Mouse (Mus musculus): ENCODE measurements around the gene Paqr7. TPM values are rescaled to one million over a fixed set of nuclear protein-coding genes. Genes with fewer than 3 reads are reported as not detected.

The Paqr7 gene
- polyA plus RNA-seq (2012; rRNA removed) = 29.4 and 36.2 TPM in 2 replicates

DNA sequence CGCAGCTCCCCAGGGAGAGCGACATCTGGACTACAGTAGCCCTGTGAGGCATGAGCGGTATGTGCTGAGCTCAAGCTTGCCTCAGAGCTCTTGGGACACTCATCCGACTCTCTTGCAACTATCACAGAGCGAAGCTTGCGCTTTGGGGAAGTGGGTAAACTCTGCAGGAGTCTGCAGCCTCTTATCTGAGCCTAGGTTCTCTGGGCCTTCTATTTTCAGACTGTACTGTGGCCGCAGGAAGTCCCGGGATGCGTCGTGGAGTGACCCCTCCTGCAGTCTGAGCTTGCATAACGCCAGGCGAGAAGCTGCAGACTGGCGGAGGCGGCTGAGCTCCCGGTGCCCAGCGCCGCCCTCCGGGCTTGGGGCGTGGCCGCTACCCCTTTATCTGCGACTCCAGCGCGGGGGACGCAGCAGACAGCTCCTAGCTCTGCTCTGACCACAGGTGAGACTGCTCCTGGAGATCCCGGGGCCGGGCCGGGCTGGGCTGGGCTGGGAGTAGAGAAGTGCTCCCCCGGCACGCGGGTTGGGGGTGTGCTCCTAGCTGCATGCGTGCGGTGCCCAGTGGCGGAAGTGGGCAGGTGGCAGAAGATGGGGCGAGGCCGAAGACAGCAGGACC lies at the start of gene Paqr7:
Gene Paqr7, plus strand, starts transcription at position 103 of the 616 bp plus-strand sequence.
- Histone ChIP-seq H3K4me3 (ENCODE audit: extremely low read depth, insufficient read depth, insufficient read length) (peak within 1 kb of the TSS; percentile 62), H3K4me1 (ENCODE audit: control insufficient read depth, insufficient read depth, insufficient read length) (peaks cover 17% of the 10 kb centered on the region; the same call in 1 of the 2 replicates), H3K27ac (ENCODE audit: insufficient read depth, low read length) (peak within 1 kb of the TSS; percentile 84), H3K27me3 (ENCODE audit: control insufficient read depth, insufficient read depth, low read length) (no peaks in the 10 kb centered on the region), H3K36me3 (ENCODE audit: control insufficient read depth, insufficient read depth, low read length) (no peaks in the 10 kb centered on the region)
- TF ChIP-seq POLR2A (IDR thresholded peaks at IDR 0.05; ENCODE audit: low read depth, low read length) = no peak; the same call in 1 of the 2 replicates
- TF ChIP-seq CTCF (IDR thresholded peaks at IDR 0.05; ENCODE audit: extremely low read depth, insufficient read depth, insufficient read length, insufficient replicate concordance) = no peak
- DNase-seq (ENCODE audit: low read depth in 1 of 2, low spot score in 2 of 2) = peak in 1 of 2 experiments; percentile 54
- 2% methylated on average over 35 of the region's 35 CpGs for WGBS

GRCm38 (mm10) chr4:134447966-134448365 lies 48.5 kb upstream of the Paqr7 start:
- Histone ChIP-seq H3K4me3 (ENCODE audit: extremely low read depth, insufficient read depth, insufficient read length) (no peak overlapping the region), H3K36me3 (ENCODE audit: control insufficient read depth, insufficient read depth, low read length) (no peaks in the 10 kb centered on the region), H3K4me1 (ENCODE audit: control insufficient read depth, insufficient read depth, insufficient read length) (no peaks in the 10 kb centered on the region), H3K27me3 (ENCODE audit: control insufficient read depth, insufficient read depth, low read length) (no peaks in the 10 kb centered on the region; the same call in 1 of the 2 replicates), H3K27ac (ENCODE audit: insufficient read depth, low read length) (no peak overlapping the region)
- no peak for DNase-seq (ENCODE audit: low read depth in 1 of 2, low spot score in 2 of 2)
- TF ChIP-seq POLR2A (IDR thresholded peaks at IDR 0.05; ENCODE audit: low read depth, low read length) = no peak
- TF ChIP-seq CTCF (IDR thresholded peaks at IDR 0.05; ENCODE audit: extremely low read depth, insufficient read depth, insufficient read length, insufficient replicate concordance) = no peak
- WGBS = 55% methylated on average over 23 of the region's 23 CpGs

- WGBS = 84% methylated on average over 13 of the region's 13 CpGs
- no peak for TF ChIP-seq CTCF (IDR thresholded peaks at IDR 0.05; ENCODE audit: extremely low read depth, insufficient read depth, insufficient read length, insufficient replicate concordance)
- no peak for TF ChIP-seq POLR2A (IDR thresholded peaks at IDR 0.05; ENCODE audit: low read depth, low read length)
- no peaks in the 10 kb centered on the region for H3K4me1 ChIP-seq (ENCODE audit: control insufficient read depth, insufficient read depth, insufficient read length)
- H3K27me3 ChIP-seq (ENCODE audit: control insufficient read depth, insufficient read depth, low read length) = no peaks in the 10 kb centered on the region
- H3K4me3 ChIP-seq (ENCODE audit: extremely low read depth, insufficient read depth, insufficient read length) = no peak overlapping the region
- H3K36me3 ChIP-seq (ENCODE audit: control insufficient read depth, insufficient read depth, low read length) = no peaks in the 10 kb centered on the region
- no peak for DNase-seq (ENCODE audit: low read depth in 1 of 2, low spot score in 2 of 2)
- no peak overlapping the region for H3K27ac ChIP-seq (ENCODE audit: insufficient read depth, low read length)
Observed at GRCm38 (mm10) chr4:134449595-134450391, 46.7 kb upstream of the Paqr7 start.

DNA sequence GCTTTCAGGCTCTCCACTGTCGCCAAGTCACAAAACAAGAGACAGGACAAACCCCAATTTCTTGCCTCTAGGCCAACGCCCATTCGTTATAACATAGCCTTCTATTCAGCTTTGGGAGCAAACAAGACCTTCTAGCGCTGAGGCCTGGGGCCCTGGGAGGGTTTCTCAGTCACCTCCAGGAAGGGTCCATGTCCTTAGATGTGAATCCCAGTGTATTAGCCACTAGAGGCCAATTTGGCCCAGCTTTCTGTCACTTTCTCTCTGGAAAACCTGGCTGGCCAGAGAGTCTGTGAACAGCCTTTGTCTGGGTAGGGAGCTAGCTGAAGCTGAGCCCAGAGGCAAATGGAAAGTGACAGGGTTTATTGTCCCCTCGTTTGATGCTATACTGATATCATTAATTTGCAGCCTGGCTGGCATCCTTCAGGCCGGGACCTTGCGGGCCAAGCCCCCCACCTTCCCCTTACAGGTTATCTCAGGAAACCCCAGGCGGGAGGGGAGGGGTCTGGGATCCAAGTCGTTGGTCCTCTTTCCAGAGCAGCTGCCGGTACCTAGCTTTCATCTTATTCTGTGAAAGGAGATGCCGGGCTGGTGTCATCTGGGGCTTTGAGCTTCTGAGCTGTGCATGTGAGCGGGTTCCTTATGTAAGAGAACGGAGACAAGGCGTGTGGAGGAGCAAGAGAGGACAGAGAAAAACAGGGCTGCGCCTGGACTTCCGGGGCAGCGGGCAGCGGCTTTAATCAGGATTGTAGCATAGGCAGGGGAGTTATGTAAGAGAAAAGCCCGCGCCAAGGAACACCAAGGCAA lies 45.9 kb upstream of the Paqr7 start:
- DNase-seq (ENCODE audit: low read depth in 1 of 2, low spot score in 2 of 2) = no peak
- Histone ChIP-seq H3K36me3 (ENCODE audit: control insufficient read depth, insufficient read depth, low read length) (no peaks in the 10 kb centered on the region), H3K4me1 (ENCODE audit: control insufficient read depth, insufficient read depth, insufficient read length) (no peaks in the 10 kb centered on the region), H3K27ac (ENCODE audit: insufficient read depth, low read length) (peak overlapping the region; percentile 19; the same call in 1 of the 2 replicates), H3K27me3 (ENCODE audit: control insufficient read depth, insufficient read depth, low read length) (no peaks in the 10 kb centered on the region), H3K4me3 (ENCODE audit: extremely low read depth, insufficient read depth, insufficient read length) (no peak overlapping the region)
- TF ChIP-seq POLR2A (IDR thresholded peaks at IDR 0.05; ENCODE audit: low read depth, low read length) (no peak), CTCF (IDR thresholded peaks at IDR 0.05; ENCODE audit: extremely low read depth, insufficient read depth, insufficient read length, insufficient replicate concordance) (no peak)
- 75% methylated on average over 20 of the region's 20 CpGs for WGBS

DNA sequence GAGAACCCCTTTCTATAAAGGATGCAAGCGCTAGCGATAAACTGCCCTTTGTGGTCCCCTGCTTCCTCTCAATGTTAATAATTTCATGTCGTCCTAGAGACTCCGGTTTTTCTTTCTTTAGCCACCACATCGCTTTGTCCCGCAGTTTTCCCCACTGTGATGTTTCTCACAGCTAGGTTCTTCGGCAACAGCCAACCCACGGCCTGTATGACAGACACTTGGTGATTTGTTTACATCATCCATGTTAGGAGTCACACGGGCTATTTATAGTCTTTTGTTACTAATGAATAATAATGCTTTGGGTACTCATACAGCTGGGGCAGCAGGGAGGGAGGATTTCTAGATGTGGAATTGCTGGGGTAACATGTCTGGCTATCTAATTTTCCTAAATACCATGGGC lies 45.0 kb upstream of the Paqr7 start:
- WGBS = 64% methylated on average over 9 of the region's 9 CpGs
- Histone ChIP-seq H3K4me3 (ENCODE audit: extremely low read depth, insufficient read depth, insufficient read length) (no peak overlapping the region), H3K36me3 (ENCODE audit: control insufficient read depth, insufficient read depth, low read length) (no peaks in the 10 kb centered on the region), H3K27me3 (ENCODE audit: control insufficient read depth, insufficient read depth, low read length) (no peaks in the 10 kb centered on the region), H3K27ac (ENCODE audit: insufficient read depth, low read length) (no peak overlapping the region), H3K4me1 (ENCODE audit: control insufficient read depth, insufficient read depth, insufficient read length) (no peaks in the 10 kb centered on the region)
- no peak for DNase-seq (ENCODE audit: low read depth in 1 of 2, low spot score in 2 of 2)
- no peak for TF ChIP-seq CTCF (IDR thresholded peaks at IDR 0.05; ENCODE audit: extremely low read depth, insufficient read depth, insufficient read length, insufficient replicate concordance)
- TF ChIP-seq POLR2A (IDR thresholded peaks at IDR 0.05; ENCODE audit: low read depth, low read length) = no peak

- 90% methylated on average over 34 of the region's 34 CpGs for WGBS
- no peak for DNase-seq (ENCODE audit: low read depth in 1 of 2, low spot score in 2 of 2)
- no peaks in the 10 kb centered on the region for H3K4me1 ChIP-seq (ENCODE audit: control insufficient read depth, insufficient read depth, insufficient read length)
Observed at GRCm38 (mm10) chr4:134453619-134454400, 42.7 kb upstream of the Paqr7 start.

More at GRCm38 (mm10) chr4:134453619-134454400, 42.7 kb upstream of the Paqr7 start:
- Histone ChIP-seq H3K27ac (ENCODE audit: insufficient read depth, low read length) (no peak overlapping the region), H3K36me3 (ENCODE audit: control insufficient read depth, insufficient read depth, low read length) (no peaks in the 10 kb centered on the region), H3K4me3 (ENCODE audit: extremely low read depth, insufficient read depth, insufficient read length) (no peak overlapping the region), H3K27me3 (ENCODE audit: control insufficient read depth, insufficient read depth, low read length) (no peaks in the 10 kb centered on the region)
- TF ChIP-seq CTCF (IDR thresholded peaks at IDR 0.05; ENCODE audit: extremely low read depth, insufficient read depth, insufficient read length, insufficient replicate concordance) = no peak
- TF ChIP-seq POLR2A (IDR thresholded peaks at IDR 0.05; ENCODE audit: low read depth, low read length) = no peak
